Mouse (Mus musculus) kidney, postnatal 0 days (tissue): ENCODE measurements around the gene Lrrk1. TPM values are rescaled to one million over a fixed set of nuclear protein-coding genes. Genes with fewer than 3 reads are reported as not detected.

Experiments used
- ATAC-seq: fragments of 200-750 bp; cut with Nextera tagmentation; replicated peaks from 2 replicates; pipeline ENCODE4 v1.8.0; 2017; ENCODE audit warnings: low read depth, moderate number of reproducible peaks, moderate TSS enrichment, moderate library complexity; ENCODE audit not compliant: low FRiP score
- DNase-seq: peaks from one replicate; pipeline ENCODE4 v3.0.0-alpha.2; 2016; ENCODE audit warnings: low spot score
- H3K27ac ChIP-seq: fragments of 300-500 bp; sonication (generic); 2 replicates; pipeline ENCODE4 v1.5.1; 2014; ENCODE audit warnings: mild to moderate bottlenecking
- H3K27me3 ChIP-seq: fragments of 300-500 bp; sonication (generic); 2 replicates; pipeline ENCODE4 v1.6.1; 2014; ENCODE audit warnings: low read length, mixed read lengths; ENCODE audit not compliant: insufficient read depth
- H3K36me3 ChIP-seq: fragments of 300-500 bp; sonication (generic); 2 replicates; pipeline ENCODE4 v1.6.1; 2014; ENCODE audit warnings: low read length, mixed read lengths; ENCODE audit not compliant: insufficient read depth
- H3K4me1 ChIP-seq: fragments of 300-500 bp; sonication (generic); replicated peaks from 2 replicates; pipeline ENCODE4 v1.6.1; 2014; ENCODE audit warnings: antibody characterized with exemption, low read length, mixed read lengths; ENCODE audit not compliant: insufficient read depth
- H3K4me2 ChIP-seq: fragments of 300-500 bp; sonication (generic); 2 replicates; pipeline ENCODE4 v1.6.1; 2014; ENCODE audit warnings: mild to moderate bottlenecking, low read length, moderate library complexity, mixed read lengths
- H3K4me3 ChIP-seq: fragments of 300-500 bp; sonication (generic); replicated peaks from 2 replicates; pipeline ENCODE4 v1.5.1; 2014; ENCODE audit warnings: low read depth, low read length
- H3K9ac ChIP-seq: fragments of 300-500 bp; sonication (generic); 2 replicates; pipeline ENCODE4 v1.6.1; 2014; ENCODE audit warnings: low read depth, low read length
- H3K9me3 ChIP-seq: fragments of 300-500 bp; sonication (generic); replicated peaks from 2 replicates; pipeline ENCODE4 v1.6.1; 2016; ENCODE audit warnings: low read length, inconsistent platforms, mixed read lengths
- CTCF ChIP-seq: IDR thresholded peaks from 2 replicates; pipeline ENCODE4 v1.5.1; 2016; ENCODE audit warnings: antibody characterized with exemption, low read depth, mild to moderate bottlenecking, moderate library complexity
- WGBS: fragments of 180-500 bp; shearing (Covaris S2); extraction: QIAGEN DNeasy Blood & Tissue Kit; methylation state at CpG from one replicate; pipeline ENCODE4 v1.1.7; 2014; 5-methylcytosine and 5-hydroxymethylcytosine counted together
- polyA plus RNA-seq: library from polyadenylated mRNA; unstranded; fragments of >200 nt; fragmentation: Nextera tagmentation; extraction: Ambion mirVana; gene quantifications from 2 replicates; pipeline ENCODE4 v1.2.1, GENCODE M21; 2015

The Lrrk1 gene
- polyA plus RNA-seq, 1 experiment from 2014 or later = 8.5 TPM

GRCm38 (mm10) chr7:66218193-66219014 lies 169.7 kb downstream of the Lrrk1 start:
- Histone ChIP-seq H3K9ac (no peak overlapping the region), H3K4me1 (no peaks in the 10 kb centered on the region)

DNA sequence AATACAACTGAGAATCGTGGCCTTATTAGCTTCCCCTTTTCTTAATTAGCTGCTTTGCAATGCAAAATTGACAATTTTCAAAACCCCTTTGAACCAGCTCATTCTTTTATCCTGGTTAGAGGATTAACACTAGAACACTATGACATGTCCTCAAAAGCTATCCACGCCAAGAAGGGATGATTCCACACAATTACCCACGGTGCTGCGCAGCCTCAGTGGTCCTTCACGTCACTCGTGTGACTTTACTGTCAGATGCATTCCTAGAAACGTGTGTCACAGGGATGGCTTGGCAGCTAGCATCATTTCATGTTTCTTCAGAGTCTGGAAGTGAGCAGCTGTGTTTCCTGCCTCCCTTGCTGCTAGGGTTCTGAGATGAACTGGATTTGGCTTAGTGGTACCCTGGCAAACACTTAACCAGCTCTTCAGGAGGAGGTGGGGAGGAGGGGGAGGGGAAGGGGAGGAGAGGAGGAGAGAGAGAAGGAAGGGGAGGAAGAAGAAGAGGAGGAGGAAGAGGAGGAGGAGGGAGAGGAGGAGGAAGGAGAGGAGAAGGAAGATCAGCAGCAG lies 170.5 kb downstream of the Lrrk1 start:
- ATAC-seq = no peak

More at GRCm38 (mm10) chr7:66218193-66219014, 169.7 kb downstream of the Lrrk1 start:
- peak overlapping the region; percentile 75 for H3K27ac ChIP-seq
- ATAC-seq (peak; percentile 38), DNase-seq (peak; percentile 85)
- no peaks in the 10 kb centered on the region for H3K27me3 ChIP-seq
- no peak overlapping the region for H3K4me2 ChIP-seq
- TF ChIP-seq CTCF = no peak
- H3K36me3 ChIP-seq = no peaks in the 10 kb centered on the region
- 21% methylated on average over 9 of the region's 9 CpGs for WGBS
- H3K4me3 ChIP-seq = no peak overlapping the region
- no peaks in the 10 kb centered on the region for H3K9me3 ChIP-seq

GRCm38 (mm10) chr7:66217011-66217410 lies 171.1 kb downstream of the Lrrk1 start:
- DNase-seq (no peak), ATAC-seq (peak; percentile 44; the same call in 1 of the 2 replicates)
- no peak for TF ChIP-seq CTCF
- Histone ChIP-seq H3K4me3 (no peak overlapping the region), H3K36me3 (no peaks in the 10 kb centered on the region), H3K4me1 (no peaks in the 10 kb centered on the region), H3K9me3 (no peaks in the 10 kb centered on the region), H3K27me3 (no peaks in the 10 kb centered on the region), H3K4me2 (no peak overlapping the region), H3K9ac (no peak overlapping the region), H3K27ac (no peak overlapping the region)
- WGBS = 74% methylated on average over 7 of the region's 7 CpGs

More for the DNA sequence above, 170.5 kb downstream of the Lrrk1 start:
- no peaks in the 10 kb centered on the region for H3K27me3 ChIP-seq
- no peaks in the 10 kb centered on the region for H3K36me3 ChIP-seq
- no peak for TF ChIP-seq CTCF
- no peak overlapping the region for H3K9ac ChIP-seq
- no peak overlapping the region for H3K4me3 ChIP-seq
- no peaks in the 10 kb centered on the region for H3K4me1 ChIP-seq
- no peaks in the 10 kb centered on the region for H3K9me3 ChIP-seq
- H3K4me2 ChIP-seq = no peak overlapping the region
- 69% methylated on average over 7 of the region's 7 CpGs for WGBS
- no peak for DNase-seq
- H3K27ac ChIP-seq = peak overlapping the region; percentile 75

- DNase-seq (no peak), ATAC-seq (no peak)
- H3K4me2 ChIP-seq = no peak overlapping the region
- no peaks in the 10 kb centered on the region for H3K36me3 ChIP-seq
- no peaks in the 10 kb centered on the region for H3K27me3 ChIP-seq
- H3K9me3 ChIP-seq = no peaks in the 10 kb centered on the region
- no peak overlapping the region for H3K27ac ChIP-seq
- H3K4me1 ChIP-seq = no peaks in the 10 kb centered on the region
- TF ChIP-seq CTCF = no peak
- H3K4me3 ChIP-seq = no peak overlapping the region
- H3K9ac ChIP-seq = no peak overlapping the region
- whole genome bisulfite sequencing = 93% methylated on average over 1 of the region's 1 CpGs
These were observed 172.2 kb downstream of the Lrrk1 start for GRCm38 (mm10) chr7:66215911-66216310.

- H3K4me2 ChIP-seq = no peak overlapping the region
- 31% methylated on average over 6 of the region's 6 CpGs for WGBS
- no peak overlapping the region for H3K27ac ChIP-seq
- DNase-seq (no peak), ATAC-seq (no peak)
- no peaks in the 10 kb centered on the region for H3K9me3 ChIP-seq
- H3K9ac ChIP-seq = no peak overlapping the region
- H3K36me3 ChIP-seq = no peaks in the 10 kb centered on the region
- TF ChIP-seq CTCF = no peak
- H3K4me1 ChIP-seq = no peaks in the 10 kb centered on the region
- H3K27me3 ChIP-seq = no peaks in the 10 kb centered on the region
- H3K4me3 ChIP-seq = no peak overlapping the region
These were observed 173.7 kb downstream of the Lrrk1 start for GRCm38 (mm10) chr7:66214477-66214876.

DNA sequence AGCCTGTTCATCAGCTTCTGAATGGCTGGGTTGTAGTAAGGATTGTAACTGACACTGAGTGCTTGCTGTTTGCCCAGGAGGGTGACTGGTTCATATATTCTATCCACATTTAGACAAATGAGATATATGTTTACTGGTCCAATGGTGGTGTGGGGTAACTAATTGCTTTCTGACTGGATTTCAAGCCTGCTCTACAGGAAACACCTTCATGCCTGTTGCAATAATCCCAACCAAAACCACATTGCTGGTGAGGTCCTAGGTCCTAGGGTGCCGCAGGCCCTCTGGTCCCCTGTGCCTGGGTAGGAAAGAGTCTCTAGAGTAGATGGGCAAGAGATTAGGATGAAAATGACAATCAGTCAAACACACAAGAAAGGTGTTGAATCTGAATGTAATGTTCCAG lies 175.3 kb downstream of the Lrrk1 start:
- H3K36me3 ChIP-seq = no peaks in the 10 kb centered on the region
- H3K27me3 ChIP-seq = no peaks in the 10 kb centered on the region
- TF ChIP-seq CTCF = no peak
- no peaks in the 10 kb centered on the region for H3K9me3 ChIP-seq
- no peak overlapping the region for H3K27ac ChIP-seq
- no peaks in the 10 kb centered on the region for H3K4me1 ChIP-seq
- no peak for DNase-seq
- 91% methylated on average over 1 of the region's 1 CpGs for WGBS
- no peak for ATAC-seq
- no peak overlapping the region for H3K4me2 ChIP-seq
- H3K9ac ChIP-seq = no peak overlapping the region
- H3K4me3 ChIP-seq = no peak overlapping the region
